Mouse (Mus musculus): ENCODE measurements around the gene Tcf12. TPM values are rescaled to one million over a fixed set of nuclear protein-coding genes. Genes with fewer than 3 reads are reported as not detected.

Gene Tcf12
- total and polyA plus RNA-seq, 2 experiments, result 18.4 to 19.2 TPM

DNA sequence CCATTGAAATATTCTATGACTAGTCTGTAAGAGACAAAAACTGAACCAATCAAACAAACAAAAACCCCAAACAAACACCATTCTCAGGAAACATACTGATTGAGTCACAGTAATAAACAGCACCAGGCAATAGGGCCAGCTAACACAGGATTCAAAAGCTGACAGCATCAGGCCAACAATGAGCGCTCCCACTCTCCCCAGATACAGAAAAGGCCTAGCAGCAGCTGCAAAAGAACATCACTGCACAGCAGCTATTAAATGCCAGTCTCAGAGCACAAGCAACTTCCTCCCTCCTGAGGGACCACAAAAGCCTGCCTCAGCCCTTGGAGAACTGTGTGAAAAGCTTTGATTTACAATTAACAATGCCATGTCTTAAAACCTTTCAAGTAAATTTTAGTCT is 214.3 kb downstream of the Tcf12 start:
- Histone ChIP-seq H3K27ac (replicated peaks; ENCODE audit: insufficient read depth, low read depth, low read length) (no peak overlapping the region), H3K4me1 (ENCODE audit: control insufficient read depth, insufficient read depth, low read length) (no peaks in the 10 kb centered on the region; the same call in 1 of the 2 replicates), H3K36me3 (ENCODE audit: control insufficient read depth, insufficient read depth, low read length) (no peaks in the 10 kb centered on the region), H3K27me3 (ENCODE audit: control insufficient read depth, insufficient read depth, low read length) (no peaks in the 10 kb centered on the region), H3K4me3 (ENCODE audit: insufficient read depth, low read depth, low read length) (no peak overlapping the region), H3K79me2 (ENCODE audit: control insufficient read depth, insufficient read depth, low read length) (no peaks in the 10 kb centered on the region), H3K9ac (ENCODE audit: low read depth, low read length) (no peak overlapping the region)
- WGBS, result 95% methylated on average over 1 of the region's 1 CpGs
- TF ChIP-seq CTCF (IDR thresholded peaks at IDR 0.05; ENCODE audit: low read depth, low read length), result no peak
- TF ChIP-seq POLR2A (IDR thresholded peaks at IDR 0.05; ENCODE audit: extremely low read depth, insufficient read depth, low read length), result no peak
- no peak for DNase-seq (ENCODE audit: extremely low read depth, low read depth, low spot score)

DNA sequence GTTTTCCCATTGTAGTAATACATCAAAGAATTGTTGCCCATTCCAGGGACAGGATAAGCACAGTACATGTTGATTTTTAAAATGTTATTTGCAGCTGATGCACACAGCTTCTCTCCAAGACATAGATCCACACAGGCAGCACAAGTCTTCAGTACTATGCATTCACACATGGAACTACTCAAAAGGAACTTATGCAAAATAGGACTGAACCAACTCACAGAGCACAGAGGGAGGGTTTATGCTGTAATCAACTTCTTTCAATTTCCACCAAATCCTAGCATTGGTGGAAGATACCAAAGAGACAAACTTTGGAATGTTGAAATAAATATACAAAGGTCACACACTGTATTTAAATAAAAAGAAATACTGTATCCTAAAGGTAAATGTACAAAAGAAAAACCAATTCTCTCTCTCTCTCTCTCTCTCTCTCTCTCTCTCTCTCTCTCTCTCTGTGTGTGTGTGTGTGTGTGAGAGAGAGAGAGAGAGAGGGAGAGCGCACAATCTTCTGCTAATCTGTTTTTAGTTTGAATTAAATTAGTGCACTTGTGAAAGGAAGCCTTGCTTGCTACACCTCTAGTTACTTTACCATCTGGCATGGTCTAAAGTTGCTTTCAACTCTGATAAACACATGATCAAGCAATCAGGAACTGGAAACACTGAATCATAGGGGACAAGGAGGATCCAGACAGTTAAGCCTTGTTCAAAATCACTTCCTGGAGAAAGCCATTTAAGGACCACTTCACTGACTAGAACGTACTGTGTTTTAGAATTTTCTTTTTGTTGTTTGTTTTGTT is 215.5 kb downstream of the Tcf12 start:
- H3K4me3 ChIP-seq (ENCODE audit: insufficient read depth, low read depth, low read length), result no peak overlapping the region
- no peaks in the 10 kb centered on the region for H3K79me2 ChIP-seq (ENCODE audit: control insufficient read depth, insufficient read depth, low read length)
- H3K4me1 ChIP-seq (ENCODE audit: control insufficient read depth, insufficient read depth, low read length), result no peaks in the 10 kb centered on the region; the same call in 1 of the 2 replicates
- no peaks in the 10 kb centered on the region for H3K27me3 ChIP-seq (ENCODE audit: control insufficient read depth, insufficient read depth, low read length)
- no peak overlapping the region for H3K9ac ChIP-seq (ENCODE audit: low read depth, low read length)
- no peaks in the 10 kb centered on the region for H3K36me3 ChIP-seq (ENCODE audit: control insufficient read depth, insufficient read depth, low read length)
- DNase-seq (ENCODE audit: extremely low read depth, low read depth, low spot score), result peak; percentile 72
- no peak for TF ChIP-seq CTCF (IDR thresholded peaks at IDR 0.05; ENCODE audit: low read depth, low read length)
- no peak for TF ChIP-seq POLR2A (IDR thresholded peaks at IDR 0.05; ENCODE audit: extremely low read depth, insufficient read depth, low read length)
- 49% methylated on average over 2 of the region's 2 CpGs for WGBS
- H3K27ac ChIP-seq (replicated peaks; ENCODE audit: insufficient read depth, low read depth, low read length), result no peak overlapping the region

DNA sequence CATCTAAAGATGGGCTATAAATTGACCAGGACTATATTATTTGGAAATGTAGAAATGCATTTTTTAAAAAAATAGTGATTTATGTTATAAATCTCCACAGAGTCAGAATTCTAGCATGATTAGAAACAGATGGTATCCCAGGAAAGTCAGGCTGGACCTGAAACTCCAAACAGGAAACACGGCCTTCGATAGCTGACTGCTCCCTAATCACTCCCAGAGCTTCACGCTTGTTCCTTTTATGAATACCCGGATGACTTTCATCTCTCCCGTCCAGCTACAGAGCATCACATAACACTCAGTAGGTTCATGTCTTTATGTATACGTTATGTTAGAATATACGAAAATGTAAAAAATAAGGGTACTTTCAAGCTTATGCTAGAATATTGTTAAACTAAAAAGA is 216.4 kb downstream of the Tcf12 start:
- Histone ChIP-seq H3K4me1 (ENCODE audit: control insufficient read depth, insufficient read depth, low read length) (no peaks in the 10 kb centered on the region; the same call in 1 of the 2 replicates), H3K36me3 (ENCODE audit: control insufficient read depth, insufficient read depth, low read length) (no peaks in the 10 kb centered on the region), H3K27ac (replicated peaks; ENCODE audit: insufficient read depth, low read depth, low read length) (no peak overlapping the region), H3K79me2 (ENCODE audit: control insufficient read depth, insufficient read depth, low read length) (no peaks in the 10 kb centered on the region), H3K9ac (ENCODE audit: low read depth, low read length) (no peak overlapping the region), H3K27me3 (ENCODE audit: control insufficient read depth, insufficient read depth, low read length) (no peaks in the 10 kb centered on the region), H3K4me3 (ENCODE audit: insufficient read depth, low read depth, low read length) (no peak overlapping the region)
- no peak for TF ChIP-seq CTCF (IDR thresholded peaks at IDR 0.05; ENCODE audit: low read depth, low read length)
- no peak for TF ChIP-seq POLR2A (IDR thresholded peaks at IDR 0.05; ENCODE audit: extremely low read depth, insufficient read depth, low read length)
- 77% methylated on average over 7 of the region's 7 CpGs for WGBS
- no peak for DNase-seq (ENCODE audit: extremely low read depth, low read depth, low spot score)

DNA sequence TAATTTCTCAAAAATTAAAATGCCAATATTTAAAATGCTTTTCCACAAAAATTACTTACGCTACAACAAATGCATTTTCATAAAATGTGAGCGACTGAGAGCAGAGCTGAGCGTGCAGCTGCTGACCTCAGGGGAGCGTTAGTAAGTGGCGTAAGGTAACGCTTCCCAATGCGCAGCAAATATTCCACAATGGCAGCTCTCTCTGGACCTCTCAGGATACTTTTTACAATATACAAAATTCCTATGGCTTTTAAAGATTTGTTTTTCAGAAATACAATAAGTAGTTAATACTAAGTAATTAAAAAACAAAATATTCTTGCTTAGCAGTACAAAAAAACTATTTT is 216.8 kb downstream of the Tcf12 start:
- Histone ChIP-seq H3K4me3 (ENCODE audit: insufficient read depth, low read depth, low read length) (no peak overlapping the region), H3K4me1 (ENCODE audit: control insufficient read depth, insufficient read depth, low read length) (no peaks in the 10 kb centered on the region; the same call in 1 of the 2 replicates), H3K79me2 (ENCODE audit: control insufficient read depth, insufficient read depth, low read length) (no peaks in the 10 kb centered on the region), H3K27ac (replicated peaks; ENCODE audit: insufficient read depth, low read depth, low read length) (no peak overlapping the region), H3K27me3 (ENCODE audit: control insufficient read depth, insufficient read depth, low read length) (no peaks in the 10 kb centered on the region), H3K36me3 (ENCODE audit: control insufficient read depth, insufficient read depth, low read length) (no peaks in the 10 kb centered on the region), H3K9ac (ENCODE audit: low read depth, low read length) (no peak overlapping the region)
- DNase-seq (ENCODE audit: extremely low read depth, low read depth, low spot score), result no peak
- TF ChIP-seq CTCF (IDR thresholded peaks at IDR 0.05; ENCODE audit: low read depth, low read length), result no peak
- TF ChIP-seq POLR2A (IDR thresholded peaks at IDR 0.05; ENCODE audit: extremely low read depth, insufficient read depth, low read length), result no peak
- 98% methylated on average over 7 of the region's 7 CpGs for WGBS

DNA sequence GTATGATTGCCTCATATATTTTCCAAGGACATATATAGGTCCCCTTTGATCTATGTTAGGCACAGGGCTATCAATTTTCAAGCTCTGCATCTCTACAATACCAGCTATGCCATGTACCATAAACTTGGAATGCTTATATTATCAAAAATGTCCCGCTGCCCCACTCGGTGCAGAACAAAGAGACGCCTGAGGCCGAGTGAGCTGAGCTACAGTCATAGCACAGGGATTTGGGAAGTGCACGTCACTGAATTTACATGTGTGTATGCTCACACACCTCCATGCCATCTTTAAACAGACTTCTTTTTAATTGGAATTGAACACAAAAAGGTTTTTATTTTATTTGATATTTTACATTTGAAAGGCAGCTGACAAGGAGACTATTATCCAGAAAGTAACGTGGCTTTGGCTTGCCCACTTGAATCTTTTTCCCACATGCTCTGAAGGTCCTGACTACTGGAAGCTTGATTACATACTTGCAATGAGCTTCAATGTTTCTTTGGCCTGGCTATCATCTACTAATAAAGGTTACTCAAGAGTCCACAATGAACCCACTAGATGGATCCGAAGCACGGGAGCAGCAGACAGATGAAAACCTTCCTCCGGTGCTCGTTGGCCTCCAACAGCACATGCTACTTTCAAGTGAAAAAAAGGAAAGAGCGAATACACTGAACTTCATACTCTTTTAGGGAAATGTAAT is 217.3 kb downstream of the Tcf12 start:
- no peaks in the 10 kb centered on the region for H3K79me2 ChIP-seq (ENCODE audit: control insufficient read depth, insufficient read depth, low read length)
- no peaks in the 10 kb centered on the region; the same call in 1 of the 2 replicates for H3K4me1 ChIP-seq (ENCODE audit: control insufficient read depth, insufficient read depth, low read length)
- no peak overlapping the region for H3K27ac ChIP-seq (replicated peaks; ENCODE audit: insufficient read depth, low read depth, low read length)
- no peak for DNase-seq (ENCODE audit: extremely low read depth, low read depth, low spot score)
- H3K9ac ChIP-seq (ENCODE audit: low read depth, low read length), result no peak overlapping the region
- no peak for TF ChIP-seq CTCF (IDR thresholded peaks at IDR 0.05; ENCODE audit: low read depth, low read length)
- TF ChIP-seq POLR2A (IDR thresholded peaks at IDR 0.05; ENCODE audit: extremely low read depth, insufficient read depth, low read length), result no peak
- 96% methylated on average over 11 of the region's 11 CpGs for WGBS
- no peaks in the 10 kb centered on the region for H3K36me3 ChIP-seq (ENCODE audit: control insufficient read depth, insufficient read depth, low read length)
- no peak overlapping the region for H3K4me3 ChIP-seq (ENCODE audit: insufficient read depth, low read depth, low read length)
- H3K27me3 ChIP-seq (ENCODE audit: control insufficient read depth, insufficient read depth, low read length), result no peaks in the 10 kb centered on the region

DNA sequence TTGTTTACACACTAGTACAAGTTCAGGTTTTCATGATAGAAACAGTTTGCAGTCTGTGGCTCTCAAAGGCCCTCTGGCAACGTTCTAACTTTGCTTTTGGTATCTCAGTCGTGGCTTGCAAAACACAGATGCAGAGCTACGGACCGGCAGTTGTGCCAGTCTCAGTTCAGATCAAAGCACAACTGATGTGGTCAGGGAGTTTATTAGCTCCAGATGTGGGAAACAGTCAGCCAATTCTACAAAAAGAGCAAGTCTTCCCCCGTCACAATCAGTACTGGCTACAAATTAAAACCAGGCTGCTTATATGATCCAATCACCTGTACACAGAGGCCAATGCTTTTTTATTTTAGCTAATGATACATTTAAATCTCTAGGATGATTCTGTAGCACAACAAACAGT is 223.2 kb downstream of the Tcf12 start:
- no peak for DNase-seq (ENCODE audit: extremely low read depth, low read depth, low spot score)
- Histone ChIP-seq H3K36me3 (ENCODE audit: control insufficient read depth, insufficient read depth, low read length) (peaks cover 7% of the 10 kb centered on the region), H3K4me3 (ENCODE audit: insufficient read depth, low read depth, low read length) (no peak overlapping the region), H3K9ac (ENCODE audit: low read depth, low read length) (no peak overlapping the region), H3K79me2 (ENCODE audit: control insufficient read depth, insufficient read depth, low read length) (no peaks in the 10 kb centered on the region), H3K27me3 (ENCODE audit: control insufficient read depth, insufficient read depth, low read length) (no peaks in the 10 kb centered on the region), H3K4me1 (ENCODE audit: control insufficient read depth, insufficient read depth, low read length) (no peaks in the 10 kb centered on the region), H3K27ac (replicated peaks; ENCODE audit: insufficient read depth, low read depth, low read length) (no peak overlapping the region)
- TF ChIP-seq CTCF (IDR thresholded peaks at IDR 0.05; ENCODE audit: low read depth, low read length) (no peak), POLR2A (IDR thresholded peaks at IDR 0.05; ENCODE audit: extremely low read depth, insufficient read depth, low read length) (no peak)
- WGBS, result 42% methylated on average over 5 of the region's 5 CpGs
